Mouse (Mus musculus) forelimb bud, embryonic 11.5 days (tissue): Measurements from ENCODE around the gene Gabpa.

Experiments
- DNase-seq: peaks from one replicate; pipeline ENCODE4 v3.0.0-alpha.2; 2012; ENCODE audit warnings: low read depth, low spot score

Gabpa gene

DNA sequence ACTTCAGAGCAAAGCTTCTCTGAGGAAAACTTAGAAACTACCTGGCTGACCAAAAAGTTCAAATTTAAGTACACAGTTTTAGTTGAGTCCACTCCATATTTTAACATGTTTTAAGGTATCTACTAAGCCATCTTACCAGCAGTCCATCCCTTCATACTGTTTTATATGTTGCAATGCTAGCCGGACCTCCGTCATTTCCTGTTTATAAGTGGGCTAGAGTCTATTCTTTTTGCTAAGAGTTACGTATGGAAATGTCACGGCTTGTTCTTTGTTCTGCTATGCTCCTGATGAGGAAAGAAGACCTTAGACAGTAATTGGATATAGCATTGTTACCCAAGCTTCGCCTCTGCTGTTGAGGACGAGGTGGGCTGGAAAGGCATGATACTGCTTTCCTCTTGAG, 18.8 kb downstream of the Gabpa start:
- DNase-seq = no peak

- no peak for DNase-seq
These were observed 29.9 kb downstream of the Gabpa start for GRCm38 (mm10) chr16:84864656-84865055.

DNA sequence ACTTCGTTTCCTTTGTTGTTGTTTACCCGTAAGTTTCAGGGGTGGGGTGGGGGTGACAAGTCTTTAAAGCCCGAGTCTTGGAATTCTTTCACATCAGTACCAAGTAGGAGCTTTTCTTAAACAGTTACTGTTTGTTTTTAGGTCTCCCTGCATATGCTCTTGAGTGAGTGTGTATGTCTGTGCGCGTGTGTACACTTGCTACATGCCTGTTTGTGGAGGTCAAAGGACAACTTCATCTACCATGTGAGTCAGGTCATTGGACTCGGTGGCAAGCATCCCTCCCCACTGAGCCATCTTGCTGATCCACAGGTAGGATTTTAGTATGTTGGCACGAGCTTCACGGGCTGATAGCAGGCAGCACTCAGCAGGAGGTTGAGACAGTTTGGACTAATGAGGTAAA, 39.1 kb downstream of the Gabpa start:
- no peak for DNase-seq

DNA sequence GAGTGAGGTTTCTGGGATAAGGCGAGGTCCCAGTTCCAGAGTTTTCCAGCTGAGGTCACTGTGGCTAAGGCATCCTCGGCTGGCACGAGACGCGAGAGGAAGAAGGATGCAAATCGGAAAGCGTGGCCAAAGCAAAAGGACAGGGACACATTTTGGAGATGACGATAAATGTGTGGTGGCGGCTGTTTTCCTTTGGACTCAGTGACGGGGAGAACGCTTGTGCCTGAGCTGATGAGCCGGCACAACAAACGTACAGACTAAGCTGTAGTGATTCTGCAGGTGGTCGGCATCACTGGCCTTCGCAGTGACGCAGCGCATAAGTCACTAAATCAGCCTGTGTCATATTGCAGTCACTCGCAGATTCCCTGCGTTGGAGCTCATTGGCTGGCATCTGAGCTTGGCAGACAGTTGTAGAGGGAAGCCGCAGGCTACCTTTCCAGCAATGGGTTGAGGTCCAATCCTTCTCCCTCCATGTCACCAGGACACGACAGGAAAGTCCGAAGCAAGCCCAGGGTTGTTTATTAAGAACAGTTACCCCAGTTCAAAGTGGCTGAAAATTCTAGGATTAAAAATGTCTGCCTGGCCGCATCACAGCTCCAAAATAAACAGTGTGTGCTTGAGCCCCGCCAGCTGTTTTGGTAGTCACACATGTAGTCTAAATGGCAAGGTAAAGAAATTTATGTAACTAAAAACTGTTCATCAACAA, 40.4 kb downstream of the Gabpa start:
- DNase-seq = no peak

- DNase-seq = no peak
These were observed 41.0 kb downstream of the Gabpa start for GRCm38 (mm10) chr16:84875718-84876035.

GRCm38 (mm10) chr16:84876082-84876481, 41.4 kb downstream of the Gabpa start:
- DNase-seq = no peak

- peak; percentile 80 for DNase-seq
These were observed 44.4 kb downstream of the Gabpa start for GRCm38 (mm10) chr16:84879146-84879545.

DNA sequence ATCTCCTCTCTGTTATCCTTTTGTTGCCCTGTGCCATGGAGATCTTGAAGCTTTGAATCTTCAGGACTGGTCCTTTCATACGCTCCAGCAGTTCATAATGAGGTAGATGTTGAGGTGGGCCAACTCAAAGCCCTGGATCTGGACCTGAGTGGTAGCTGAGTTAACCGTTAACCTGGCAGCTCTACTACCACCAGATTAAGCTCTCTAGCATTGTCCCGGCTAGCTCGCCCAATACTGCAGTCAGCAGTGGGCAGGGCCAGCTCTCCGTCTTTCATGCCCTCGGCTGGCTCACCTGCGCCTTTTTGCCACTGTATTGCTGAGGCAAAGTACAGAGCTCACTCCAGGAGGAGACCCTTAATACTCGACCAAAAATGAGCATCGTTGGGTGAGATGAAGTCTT, 46.4 kb downstream of the Gabpa start:
- DNase-seq = no peak

GRCm38 (mm10) chr16:84881754-84882321, 47.1 kb downstream of the Gabpa start:
- DNase-seq = no peak

DNA sequence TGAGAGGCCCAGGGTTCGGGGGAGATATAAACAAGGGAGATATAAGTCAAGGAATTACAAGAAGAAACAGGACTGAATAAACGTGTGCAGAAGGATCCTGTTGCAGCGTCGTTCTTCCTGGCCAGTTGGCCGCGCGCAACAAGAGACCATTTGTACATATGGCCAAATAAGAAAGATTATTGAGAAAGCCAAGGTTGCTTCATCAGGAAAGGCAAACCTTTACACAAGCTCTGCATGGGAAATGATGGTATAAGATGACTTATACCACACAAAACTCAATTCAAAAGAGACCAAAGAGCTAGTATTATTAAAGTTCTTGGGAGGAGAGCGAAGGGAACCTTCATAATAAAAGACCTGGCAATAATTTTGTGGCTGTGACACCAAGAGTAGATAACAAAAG, 49.8 kb downstream of the Gabpa start:
- DNase-seq = no peak

DNA sequence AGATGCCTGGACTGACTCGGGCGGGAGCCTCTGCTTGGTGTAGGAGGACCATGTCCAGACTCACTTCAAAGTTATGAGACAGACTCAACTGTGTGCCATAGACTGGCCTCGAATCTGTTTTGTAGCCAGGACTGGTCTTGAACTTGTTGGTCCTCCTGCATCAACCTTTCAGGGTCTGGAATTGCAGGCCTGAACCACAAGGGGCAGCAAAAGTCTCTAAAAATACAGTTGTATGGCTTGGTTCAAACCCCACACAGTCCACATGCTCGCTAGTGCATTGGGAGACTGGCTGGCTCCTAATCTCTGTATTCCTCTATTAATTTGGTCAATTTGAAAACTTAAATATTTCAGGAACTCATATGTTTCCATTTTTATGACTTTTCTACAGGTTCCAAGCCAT, 68.3 kb downstream of the Gabpa start:
- no peak for DNase-seq

DNA sequence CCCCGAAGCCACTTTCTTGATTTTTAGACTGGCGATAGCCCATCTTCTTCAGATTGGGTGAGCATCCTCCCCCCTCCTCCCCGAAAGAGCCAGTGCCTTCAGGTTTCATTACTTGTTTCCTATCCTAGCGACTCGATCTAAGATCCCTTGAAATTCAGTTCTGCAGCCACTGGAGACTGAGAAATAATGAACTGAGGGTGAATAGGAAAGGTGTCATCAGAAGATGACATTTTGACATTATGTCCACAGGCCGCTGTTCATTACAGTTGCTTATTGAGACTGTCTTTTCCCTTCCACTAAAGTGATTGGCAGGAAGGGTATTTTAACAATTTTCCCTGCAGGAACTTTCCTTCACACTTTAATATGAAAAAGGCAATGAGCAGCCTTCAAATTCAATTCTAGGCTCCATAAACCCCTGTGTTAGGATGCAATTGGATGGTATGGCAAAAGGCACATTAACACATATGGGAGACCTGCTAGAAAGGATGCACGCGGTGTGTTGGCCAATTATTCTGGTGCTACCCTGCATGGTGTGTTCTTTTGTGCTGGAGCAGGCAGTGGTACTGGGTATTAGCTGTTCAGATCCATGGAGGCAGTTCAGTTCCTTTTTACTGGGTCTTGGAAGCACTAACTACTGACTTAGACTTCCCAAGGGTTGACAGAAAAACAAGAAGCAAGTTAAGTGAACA, 76.9 kb downstream of the Gabpa start:
- no peak for DNase-seq
